Mouse (Mus musculus): ENCODE measurements around the gene Ptar1.

- TF ChIP-seq CTCF (IDR thresholded peaks at IDR 0.05; ENCODE audit: extremely low read depth, insufficient read depth, insufficient read length, insufficient replicate concordance) (no peak), POLR2A (IDR thresholded peaks at IDR 0.05; ENCODE audit: low read depth, low read length) (no peak)
Measured at GRCm38 (mm10) chr19:23698366-23698765, 11.1 kb downstream of the Ptar1 start.
